Mouse (Mus musculus) urinary bladder, adult 2 months (tissue): ENCODE measurements around the gene Mrpl39. TPM values are rescaled to one million over a fixed set of nuclear protein-coding genes. Genes with fewer than 3 reads are reported as not detected.

Experiments used
- DNase-seq: peaks from one replicate; pipeline ENCODE4 v3.0.0; 2022; ENCODE audit warnings: low spot score
- polyA plus RNA-seq: library from polyadenylated mRNA; depleted of rRNA; stranded (reverse); fragments of >200 nt; gene quantifications from 2 replicates; pipeline ENCODE4 v1.2.3, GENCODE M21; 2012; rRNA removed

Mrpl39 gene
- polyA plus RNA-seq, 1 experiment: 24.4 TPM

GRCm38 (mm10) chr16:84698708-84699107 is 36.8 kb downstream of the Mrpl39 start:
- no peak for DNase-seq

DNA sequence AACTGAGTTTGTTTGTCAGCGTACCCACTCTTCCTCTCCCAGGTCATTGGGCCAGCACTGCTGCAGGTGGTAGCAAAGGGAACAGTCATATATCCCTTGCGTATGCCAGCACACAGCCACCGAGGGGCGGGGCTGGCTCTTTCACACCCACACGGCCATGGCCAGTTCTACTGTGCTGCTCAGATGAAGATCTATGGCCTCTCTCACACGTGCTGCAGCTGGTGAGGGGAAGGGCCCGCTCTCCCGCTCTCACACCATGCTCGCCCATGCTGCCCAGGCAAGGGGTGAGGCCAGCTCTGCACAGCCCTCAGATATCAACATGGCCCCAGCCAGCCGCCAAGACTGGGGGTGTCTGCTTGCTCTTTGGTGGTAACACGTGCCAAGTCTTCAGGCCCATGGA is 39.4 kb downstream of the Mrpl39 start:
- DNase-seq: no peak

GRCm38 (mm10) chr16:84681991-84682390 is 53.6 kb downstream of the Mrpl39 start:
- DNase-seq: no peak

- DNase-seq: no peak
Observed at GRCm38 (mm10) chr16:84680760-84681159, 54.8 kb downstream of the Mrpl39 start.

GRCm38 (mm10) chr16:84677292-84677691 is 58.2 kb downstream of the Mrpl39 start:
- DNase-seq: no peak

Other genes starting within 250 kb of the Mrpl39 start
- gene A730009L09Rik, start 220.6 kb downstream of the Mrpl39 start, polyA plus RNA-seq: not detected in 2 replicates
- 26.8 and 26.9 TPM in 2 replicates for gene Jam2, start 38.4 kb upstream of the Mrpl39 start, polyA plus RNA-seq
- gene Gabpa, start 99.2 kb upstream of the Mrpl39 start, polyA plus RNA-seq: 22.6 and 23.9 TPM in 2 replicates
- gene Atp5j, start 99.9 kb upstream of the Mrpl39 start, polyA plus RNA-seq: 309 and 351 TPM in 2 replicates